Mouse (Mus musculus): ENCODE measurements around the gene Hmcn2. TPM values are rescaled to one million over a fixed set of nuclear protein-coding genes. Genes with fewer than 3 reads are reported as not detected.

Gene Hmcn2
- polyA plus RNA-seq, 1 experiment from 2014 or later: not detected

- Histone ChIP-seq H3K4me2 (replicated peaks; ENCODE audit: low read depth, low read length) (no peak overlapping the region), H3K4me3 (ENCODE audit: low read depth, low read length) (no peak overlapping the region), H3K27me3 (ENCODE audit: control insufficient read depth, insufficient read depth, low read length) (peaks cover 10% of the 10 kb centered on the region), H3K9me3 (ENCODE audit: control insufficient read depth, low read length) (no peaks in the 10 kb centered on the region), H3K36me3 (ENCODE audit: control insufficient read depth, insufficient read depth, low read length) (no peaks in the 10 kb centered on the region), H3K9ac (ENCODE audit: low read depth, low read length) (no peak overlapping the region), H3K27ac (ENCODE audit: low read depth, low read length) (no peak overlapping the region), H3K4me1 (replicated peaks; ENCODE audit: control insufficient read depth, insufficient read depth, low read length) (0 out of 2 replicates have a peak, but pooled peaks cover 3% of the 10 kb centered on the region)
- ATAC-seq (ENCODE audit: low FRiP score): no peak
- WGBS: 67% methylated on average over 10 of the region's 10 CpGs
- no peak for DNase-seq (ENCODE audit: low spot score)
Observed at GRCm38 (mm10) chr2:31476107-31476820, 162.0 kb downstream of the Hmcn2 start.

DNA sequence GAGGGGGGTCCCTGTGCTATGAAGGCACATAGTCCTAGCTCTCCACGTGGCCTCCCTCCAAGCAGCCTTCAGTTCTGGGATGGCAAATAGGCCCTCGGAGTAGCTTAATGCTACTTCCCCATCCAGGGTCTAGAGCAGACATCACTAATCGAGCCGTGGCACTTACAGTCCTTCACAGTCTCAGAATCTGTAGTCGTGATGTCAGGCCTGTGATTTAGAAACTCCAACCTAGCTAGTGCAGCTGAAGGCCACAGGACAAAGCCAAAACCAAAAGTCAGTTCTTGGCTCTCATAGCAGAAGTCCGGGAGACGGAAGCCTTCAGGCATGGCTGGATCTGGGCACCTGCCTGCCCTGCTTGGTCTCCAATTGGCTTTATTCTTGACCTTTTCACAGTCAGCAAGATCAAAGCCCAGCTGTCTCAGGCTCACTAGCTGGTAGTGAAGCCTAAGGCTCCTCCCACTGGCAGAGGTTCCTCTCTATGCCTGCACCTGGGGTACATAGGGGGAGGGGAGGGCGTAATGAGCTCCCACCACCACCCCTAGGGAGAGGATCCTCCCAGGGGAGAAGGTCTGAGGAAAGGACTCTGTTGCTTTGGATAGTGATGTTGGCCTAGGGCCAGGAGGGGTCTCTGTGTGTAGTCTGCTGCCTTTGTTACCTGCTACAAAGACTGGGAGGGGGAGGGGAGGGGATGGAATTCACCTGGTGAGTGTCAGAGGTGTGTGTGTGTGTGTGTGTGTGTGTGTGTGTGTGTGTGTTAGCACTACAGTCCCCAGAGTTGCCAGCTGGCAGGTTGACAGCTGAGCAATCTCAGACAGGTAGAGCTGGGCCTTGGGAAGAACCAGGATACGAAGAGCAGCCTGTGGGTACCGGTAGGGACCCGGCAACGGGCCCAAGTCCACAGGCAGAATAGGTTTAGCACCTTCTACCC is 163.3 kb downstream of the Hmcn2 start:
- H3K9me3 ChIP-seq (ENCODE audit: control insufficient read depth, low read length): no peaks in the 10 kb centered on the region
- WGBS: 77% methylated on average over 12 of the region's 12 CpGs
- H3K4me1 ChIP-seq (replicated peaks; ENCODE audit: control insufficient read depth, insufficient read depth, low read length): 0 out of 2 replicates have a peak, but pooled peaks cover 3% of the 10 kb centered on the region
- no peak overlapping the region for H3K4me2 ChIP-seq (replicated peaks; ENCODE audit: low read depth, low read length)
- ATAC-seq (ENCODE audit: low FRiP score) (no peak), DNase-seq (ENCODE audit: low spot score) (no peak)
- H3K36me3 ChIP-seq (ENCODE audit: control insufficient read depth, insufficient read depth, low read length): no peaks in the 10 kb centered on the region
- peaks cover 9% of the 10 kb centered on the region for H3K27me3 ChIP-seq (ENCODE audit: control insufficient read depth, insufficient read depth, low read length)
- no peak overlapping the region for H3K4me3 ChIP-seq (ENCODE audit: low read depth, low read length)
- no peak overlapping the region for H3K9ac ChIP-seq (ENCODE audit: low read depth, low read length)
- no peak overlapping the region for H3K27ac ChIP-seq (ENCODE audit: low read depth, low read length)

DNA sequence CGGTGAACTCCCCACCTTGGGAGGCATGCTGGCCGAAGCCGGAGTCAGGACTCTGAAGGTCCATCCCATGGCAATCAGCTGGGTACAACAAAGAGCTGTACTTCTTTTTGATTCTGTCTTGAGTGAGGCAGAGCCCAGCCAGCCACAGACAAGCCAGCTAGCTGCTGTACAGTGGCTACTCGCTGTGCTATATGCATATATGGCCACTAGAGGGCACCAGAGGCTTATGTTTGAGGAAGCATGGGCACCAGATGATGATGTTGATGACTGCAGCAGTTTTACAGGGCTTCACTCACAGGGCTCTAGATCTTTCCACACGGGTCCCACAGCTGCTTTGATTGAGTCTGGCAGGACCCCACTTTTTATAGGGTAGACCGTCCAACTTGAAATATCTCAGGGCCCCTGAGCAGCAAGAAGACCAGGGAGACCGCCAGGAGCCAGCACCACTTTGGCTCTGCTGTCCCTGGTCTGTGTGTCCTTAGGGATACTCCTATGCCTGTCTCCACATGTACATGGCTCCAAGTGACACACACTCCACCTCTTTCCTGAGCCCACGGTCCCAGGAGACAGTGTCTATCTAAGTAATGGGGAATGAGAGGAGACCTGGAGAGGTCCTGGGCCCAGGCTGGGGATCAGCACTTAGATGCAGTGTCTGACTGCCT is 168.8 kb downstream of the Hmcn2 start:
- no peaks in the 10 kb centered on the region for H3K4me1 ChIP-seq (replicated peaks; ENCODE audit: control insufficient read depth, insufficient read depth, low read length)
- H3K36me3 ChIP-seq (ENCODE audit: control insufficient read depth, insufficient read depth, low read length): no peaks in the 10 kb centered on the region
- WGBS: 30% methylated on average over 8 of the region's 8 CpGs
- no peak overlapping the region for H3K27ac ChIP-seq (ENCODE audit: low read depth, low read length)
- ATAC-seq (ENCODE audit: low FRiP score): peak; percentile 72; the same call in 1 of the 2 replicates
- H3K9ac ChIP-seq (ENCODE audit: low read depth, low read length): no peak overlapping the region
- H3K4me3 ChIP-seq (ENCODE audit: low read depth, low read length): no peak overlapping the region
- DNase-seq (ENCODE audit: low spot score): peak; percentile 92
- no peaks in the 10 kb centered on the region for H3K9me3 ChIP-seq (ENCODE audit: control insufficient read depth, low read length)
- H3K27me3 ChIP-seq (ENCODE audit: control insufficient read depth, insufficient read depth, low read length): peaks cover 58% of the 10 kb centered on the region
- no peak overlapping the region for H3K4me2 ChIP-seq (replicated peaks; ENCODE audit: low read depth, low read length)

DNA sequence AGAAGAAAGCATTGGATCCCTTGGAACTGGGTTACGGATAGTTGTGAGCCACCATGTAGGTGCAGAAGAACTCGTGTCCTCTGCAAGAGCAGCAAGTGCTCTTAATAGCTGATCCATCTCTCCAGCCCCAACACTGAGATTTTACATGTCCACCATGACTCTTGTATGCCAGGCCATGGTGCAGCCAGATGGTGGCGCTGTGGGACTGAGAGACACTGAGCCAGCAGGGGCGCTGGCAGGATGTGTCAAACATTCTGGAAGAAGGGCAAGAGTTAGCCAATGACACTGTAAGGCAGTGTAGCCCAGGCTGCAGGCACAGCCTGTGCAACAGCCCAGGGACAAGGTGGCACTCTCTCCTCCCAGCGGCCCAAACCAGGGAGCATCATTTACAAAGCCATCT is 170.0 kb downstream of the Hmcn2 start:
- peak; percentile 30; the same call in 1 of the 2 replicates for ATAC-seq (ENCODE audit: low FRiP score)
- 27% methylated on average over 5 of the region's 5 CpGs for WGBS

GRCm38 (mm10) chr2:31489166-31489565 is 175.0 kb downstream of the Hmcn2 start:
- no peak overlapping the region for H3K9ac ChIP-seq (ENCODE audit: low read depth, low read length)
- H3K4me3 ChIP-seq (ENCODE audit: low read depth, low read length): no peak overlapping the region
- H3K36me3 ChIP-seq (ENCODE audit: control insufficient read depth, insufficient read depth, low read length): no peaks in the 10 kb centered on the region
- DNase-seq (ENCODE audit: low spot score) (no peak), ATAC-seq (ENCODE audit: low FRiP score) (no peak)
- H3K27me3 ChIP-seq (ENCODE audit: control insufficient read depth, insufficient read depth, low read length): peaks cover 90% of the 10 kb centered on the region
- peaks cover 3% of the 10 kb centered on the region for H3K4me1 ChIP-seq (replicated peaks; ENCODE audit: control insufficient read depth, insufficient read depth, low read length)
- WGBS: 49% methylated on average over 12 of the region's 12 CpGs
- H3K9me3 ChIP-seq (ENCODE audit: control insufficient read depth, low read length): no peaks in the 10 kb centered on the region
- H3K4me2 ChIP-seq (replicated peaks; ENCODE audit: low read depth, low read length): no peak overlapping the region
- H3K27ac ChIP-seq (ENCODE audit: low read depth, low read length): no peak overlapping the region

More for the DNA sequence above, 170.0 kb downstream of the Hmcn2 start:
- Histone ChIP-seq H3K9me3 (ENCODE audit: control insufficient read depth, low read length) (no peaks in the 10 kb centered on the region), H3K27me3 (ENCODE audit: control insufficient read depth, insufficient read depth, low read length) (peaks cover 69% of the 10 kb centered on the region), H3K4me1 (replicated peaks; ENCODE audit: control insufficient read depth, insufficient read depth, low read length) (no peaks in the 10 kb centered on the region; the same call in 1 of the 2 replicates), H3K4me2 (replicated peaks; ENCODE audit: low read depth, low read length) (no peak overlapping the region), H3K4me3 (ENCODE audit: low read depth, low read length) (no peak overlapping the region), H3K9ac (ENCODE audit: low read depth, low read length) (no peak overlapping the region), H3K36me3 (ENCODE audit: control insufficient read depth, insufficient read depth, low read length) (no peaks in the 10 kb centered on the region), H3K27ac (ENCODE audit: low read depth, low read length) (no peak overlapping the region)
- peak; percentile 94 for DNase-seq (ENCODE audit: low spot score)

GRCm38 (mm10) chr2:31490556-31490955 is 176.3 kb downstream of the Hmcn2 start:
- Histone ChIP-seq H3K36me3 (ENCODE audit: control insufficient read depth, insufficient read depth, low read length) (no peaks in the 10 kb centered on the region), H3K9ac (ENCODE audit: low read depth, low read length) (no peak overlapping the region), H3K4me1 (replicated peaks; ENCODE audit: control insufficient read depth, insufficient read depth, low read length) (peaks cover 11% of the 10 kb centered on the region), H3K27me3 (ENCODE audit: control insufficient read depth, insufficient read depth, low read length) (peaks cover 84% of the 10 kb centered on the region), H3K4me2 (replicated peaks; ENCODE audit: low read depth, low read length) (no peak overlapping the region), H3K27ac (ENCODE audit: low read depth, low read length) (no peak overlapping the region), H3K9me3 (ENCODE audit: control insufficient read depth, low read length) (no peaks in the 10 kb centered on the region), H3K4me3 (ENCODE audit: low read depth, low read length) (no peak overlapping the region)
- ATAC-seq (ENCODE audit: low FRiP score): no peak
- WGBS: 89% methylated on average over 2 of the region's 2 CpGs
- no peak for DNase-seq (ENCODE audit: low spot score)

DNA sequence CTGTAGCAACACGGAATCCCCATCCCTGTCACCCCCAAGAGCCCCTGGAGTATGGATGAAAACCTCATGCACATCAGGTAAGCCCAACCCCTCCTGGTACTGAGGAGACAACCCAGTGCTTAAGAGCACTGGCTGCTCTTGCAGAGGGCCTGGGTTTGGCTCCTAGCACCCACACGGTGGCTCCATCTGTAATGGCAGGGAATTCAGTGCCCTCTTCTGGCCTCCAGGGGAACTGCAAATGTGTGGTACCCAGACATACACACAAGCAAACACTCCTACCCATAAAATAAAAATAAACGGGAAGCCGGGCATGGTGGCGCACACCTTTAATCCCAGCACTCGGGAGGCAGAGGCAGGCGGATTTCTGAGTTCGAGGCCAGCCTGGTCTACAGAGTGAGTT is 178.1 kb downstream of the Hmcn2 start:
- no peak overlapping the region for H3K27ac ChIP-seq (ENCODE audit: low read depth, low read length)
- H3K4me1 ChIP-seq (replicated peaks; ENCODE audit: control insufficient read depth, insufficient read depth, low read length): peaks cover 12% of the 10 kb centered on the region
- no peak overlapping the region for H3K4me2 ChIP-seq (replicated peaks; ENCODE audit: low read depth, low read length)
- DNase-seq (ENCODE audit: low spot score): no peak
- no peaks in the 10 kb centered on the region for H3K36me3 ChIP-seq (ENCODE audit: control insufficient read depth, insufficient read depth, low read length)
- 94% methylated on average over 8 of the region's 8 CpGs for WGBS
- H3K4me3 ChIP-seq (ENCODE audit: low read depth, low read length): no peak overlapping the region
- peaks cover 82% of the 10 kb centered on the region for H3K27me3 ChIP-seq (ENCODE audit: control insufficient read depth, insufficient read depth, low read length)
- H3K9ac ChIP-seq (ENCODE audit: low read depth, low read length): no peak overlapping the region
- ATAC-seq (ENCODE audit: low FRiP score): no peak
- H3K9me3 ChIP-seq (ENCODE audit: control insufficient read depth, low read length): no peaks in the 10 kb centered on the region

DNA sequence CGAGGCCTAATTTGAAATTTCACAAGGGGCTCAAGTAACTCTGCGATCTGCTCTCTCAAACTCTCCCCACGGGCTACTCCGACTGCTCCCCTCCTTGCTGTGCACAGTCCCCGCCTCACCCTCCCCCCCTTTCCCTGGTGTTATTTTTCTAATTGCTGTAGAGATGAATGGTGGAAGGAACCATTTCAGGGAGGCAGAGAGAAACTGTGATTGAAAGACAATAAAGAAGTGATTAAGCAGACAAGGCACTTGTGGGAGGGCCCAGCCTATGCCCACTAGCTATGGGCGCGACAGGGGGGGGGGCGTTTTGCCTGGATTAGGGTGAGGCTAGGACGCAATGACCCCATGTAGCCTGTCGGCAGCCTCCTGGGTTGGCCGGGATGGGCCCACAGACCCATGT is 179.0 kb downstream of the Hmcn2 start:
- no peak for DNase-seq (ENCODE audit: low spot score)
- H3K36me3 ChIP-seq (ENCODE audit: control insufficient read depth, insufficient read depth, low read length): no peaks in the 10 kb centered on the region
- 45% methylated on average over 11 of the region's 11 CpGs for WGBS
- no peaks in the 10 kb centered on the region for H3K9me3 ChIP-seq (ENCODE audit: control insufficient read depth, low read length)
- no peak overlapping the region for H3K27ac ChIP-seq (ENCODE audit: low read depth, low read length)
- H3K9ac ChIP-seq (ENCODE audit: low read depth, low read length): no peak overlapping the region
- H3K4me1 ChIP-seq (replicated peaks; ENCODE audit: control insufficient read depth, insufficient read depth, low read length): peaks cover 21% of the 10 kb centered on the region
- no peak for ATAC-seq (ENCODE audit: low FRiP score)
- peaks cover 82% of the 10 kb centered on the region for H3K27me3 ChIP-seq (ENCODE audit: control insufficient read depth, insufficient read depth, low read length)
- H3K4me3 ChIP-seq (ENCODE audit: low read depth, low read length): no peak overlapping the region
- H3K4me2 ChIP-seq (replicated peaks; ENCODE audit: low read depth, low read length): no peak overlapping the region

All from hindbrain, embryonic 11.5 days (tissue).